Mouse (Mus musculus) stomach, postnatal 0 days (tissue): ENCODE data around the gene Armh4. TPM values are rescaled to one million over a fixed set of nuclear protein-coding genes. Genes with fewer than 3 reads are reported as not detected.
"Not testable (repeated sequence)": the region's sequence is repeated elsewhere in the genome, so short reads cannot be mapped to it uniquely, and the experiment has no call there.

Experiments
- ATAC-seq: fragments of 200-750 bp; cut with Nextera tagmentation; 2 replicates; pipeline ENCODE4 v1.8.0; 2017; ENCODE audit not compliant: low FRiP score, low TSS enrichment
- DNase-seq: peaks from one replicate; pipeline ENCODE4 v3.0.0-alpha.2; 2016; ENCODE audit warnings: low spot score
- H3K27ac ChIP-seq: fragments of 300-500 bp; sonication (generic); replicated peaks from 2 replicates; pipeline ENCODE4 v1.5.1; 2014; ENCODE audit warnings: mild to moderate bottlenecking, control low read depth
- H3K27me3 ChIP-seq: fragments of 300-500 bp; sonication (generic); 2 replicates; pipeline ENCODE4 v1.6.1; 2014; ENCODE audit warnings: low read length; ENCODE audit not compliant: control insufficient read depth, insufficient read depth
- H3K36me3 ChIP-seq: fragments of 300-500 bp; sonication (generic); 2 replicates; pipeline ENCODE4 v1.6.1; 2014; ENCODE audit warnings: low read length, mixed read lengths; ENCODE audit not compliant: control insufficient read depth, insufficient read depth
- H3K4me1 ChIP-seq: fragments of 300-500 bp; sonication (generic); replicated peaks from 2 replicates; pipeline ENCODE4 v1.6.1; 2014; ENCODE audit warnings: antibody characterized with exemption; ENCODE audit not compliant: control insufficient read depth, insufficient read depth
- H3K4me2 ChIP-seq: fragments of 300-500 bp; sonication (generic); replicated peaks from 2 replicates; pipeline ENCODE4 v1.6.1; 2014; ENCODE audit warnings: low read depth, mild to moderate bottlenecking, control low read depth, moderate library complexity
- H3K4me3 ChIP-seq: fragments of 300-500 bp; sonication (generic); 2 replicates; pipeline ENCODE4 v1.5.1; 2014; ENCODE audit warnings: low read depth, low read length, control low read depth
- H3K9ac ChIP-seq: fragments of 300-500 bp; sonication (generic); 2 replicates; pipeline ENCODE4 v1.6.1; 2014; ENCODE audit warnings: mild to moderate bottlenecking, low read length, control low read depth, mixed read lengths
- H3K9me3 ChIP-seq: fragments of 300-500 bp; sonication (generic); 2 replicates; pipeline ENCODE4 v1.6.1; 2016; ENCODE audit warnings: low read length; ENCODE audit not compliant: control insufficient read depth
- CTCF ChIP-seq: IDR thresholded peaks from 2 replicates; pipeline ENCODE4 v1.5.1; 2016; ENCODE audit warnings: antibody characterized with exemption, low read depth, mild to moderate bottlenecking, moderate library complexity
- EP300 ChIP-seq: optimal IDR thresholded peaks from 2 replicates; pipeline ENCODE3; 2016; ENCODE audit warnings: antibody characterized with exemption
- WGBS: fragments of 180-500 bp; shearing (Covaris S2); extraction: QIAGEN DNeasy Blood & Tissue Kit; methylation state at CpG from one replicate; pipeline ENCODE4 v1.1.7; 2014; 5-methylcytosine and 5-hydroxymethylcytosine counted together
- polyA plus RNA-seq: library from polyadenylated mRNA; unstranded; fragments of >200 nt; fragmentation: Nextera tagmentation; extraction: Ambion mirVana; gene quantifications from 2 replicates; pipeline ENCODE4 v1.2.1, GENCODE M21; 2015

Armh4 gene
- polyA plus RNA-seq, 1 experiment from 2014 or later, result 4.4 TPM

DNA sequence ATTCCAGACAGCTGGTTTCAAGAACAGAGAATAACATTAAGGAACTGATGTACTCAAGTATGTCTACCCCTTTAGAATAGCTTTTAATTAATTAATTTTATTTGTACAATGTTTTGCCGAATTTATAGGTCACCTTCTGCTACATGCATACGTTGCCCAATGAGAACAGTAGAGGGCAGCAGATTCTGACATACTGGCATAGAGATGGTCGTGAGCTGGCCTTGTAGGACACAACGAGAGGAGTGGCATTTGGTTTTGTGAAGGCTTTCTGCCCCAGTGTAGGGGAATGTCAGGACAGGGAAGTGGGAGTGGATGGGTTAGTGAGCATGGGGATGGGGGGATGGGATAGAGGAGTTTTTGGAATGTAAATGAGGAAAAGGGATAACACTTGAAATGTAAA, 18.3 kb upstream of the Armh4 start:
- WGBS, result 14% methylated on average over 4 of the region's 4 CpGs
- Histone ChIP-seq H3K9me3 (no peaks in the 10 kb centered on the region), H3K27ac (no peak overlapping the region), H3K36me3 (no peaks in the 10 kb centered on the region), H3K4me1 (no peaks in the 10 kb centered on the region), H3K27me3 (no peaks in the 10 kb centered on the region), H3K4me2 (no peak overlapping the region), H3K9ac (no peak overlapping the region), H3K4me3 (no peak overlapping the region)
- no peak for DNase-seq
- no peak for ATAC-seq
- TF ChIP-seq CTCF (peak; percentile 64), EP300 (no peak)

DNA sequence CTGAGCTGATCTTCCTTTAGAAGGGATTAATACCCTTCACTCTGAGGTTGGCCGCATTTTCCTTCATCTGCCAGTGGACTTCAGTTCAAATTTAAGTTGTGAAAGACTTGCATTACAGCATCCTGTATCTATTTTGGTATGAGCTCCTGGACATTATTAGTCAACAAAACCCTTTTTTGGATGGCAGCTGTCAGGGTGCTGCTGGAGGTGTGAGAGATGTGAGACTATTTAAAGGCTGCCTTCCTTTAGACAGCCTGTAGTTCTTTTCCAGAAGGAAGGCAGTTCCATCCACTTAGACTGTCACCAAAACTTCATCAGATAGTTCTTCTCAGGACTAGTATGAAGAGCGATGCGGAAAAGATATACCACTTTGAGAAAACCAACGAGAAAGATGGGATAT, 10.8 kb upstream of the Armh4 start:
- no peaks in the 10 kb centered on the region for H3K36me3 ChIP-seq
- no peak overlapping the region for H3K4me3 ChIP-seq
- no peak for TF ChIP-seq EP300
- no peak for TF ChIP-seq CTCF
- H3K27ac ChIP-seq, result no peak overlapping the region
- ATAC-seq, result no peak
- H3K27me3 ChIP-seq, result no peaks in the 10 kb centered on the region
- WGBS, result 83% methylated on average over 4 of the region's 4 CpGs
- no peak for DNase-seq
- H3K9me3 ChIP-seq, result no peaks in the 10 kb centered on the region
- no peak overlapping the region for H3K4me2 ChIP-seq
- no peaks in the 10 kb centered on the region for H3K4me1 ChIP-seq
- no peak overlapping the region for H3K9ac ChIP-seq

DNA sequence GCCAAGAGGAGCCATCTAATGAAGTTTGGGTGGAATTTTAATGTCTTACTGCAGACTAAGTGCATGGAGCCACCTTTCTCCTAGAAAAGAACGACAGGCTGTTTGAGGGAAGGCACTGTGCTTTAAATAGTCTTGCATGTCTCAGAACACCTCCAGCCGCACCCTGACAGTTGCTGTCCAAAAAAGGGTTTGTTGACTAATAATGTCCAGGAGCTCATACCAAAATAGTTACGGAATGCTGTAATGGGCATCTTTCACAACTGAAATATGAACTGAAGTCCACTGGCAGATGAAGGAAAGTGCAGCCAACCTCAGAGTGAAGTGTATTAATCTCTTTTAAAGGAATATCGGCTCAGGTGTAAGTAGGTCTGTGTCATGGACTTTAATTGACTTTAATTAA, 7.4 kb upstream of the Armh4 start:
- no peak for DNase-seq
- TF ChIP-seq EP300, result no peak
- WGBS, result 46% methylated on average over 4 of the region's 4 CpGs
- no peak overlapping the region for H3K4me2 ChIP-seq
- H3K27ac ChIP-seq, result no peak overlapping the region
- H3K9ac ChIP-seq, result no peak overlapping the region
- ATAC-seq, result no peak
- no peaks in the 10 kb centered on the region for H3K36me3 ChIP-seq
- H3K4me1 ChIP-seq, result no peaks in the 10 kb centered on the region
- H3K4me3 ChIP-seq, result no peak overlapping the region
- no peaks in the 10 kb centered on the region for H3K9me3 ChIP-seq
- H3K27me3 ChIP-seq, result no peaks in the 10 kb centered on the region

DNA sequence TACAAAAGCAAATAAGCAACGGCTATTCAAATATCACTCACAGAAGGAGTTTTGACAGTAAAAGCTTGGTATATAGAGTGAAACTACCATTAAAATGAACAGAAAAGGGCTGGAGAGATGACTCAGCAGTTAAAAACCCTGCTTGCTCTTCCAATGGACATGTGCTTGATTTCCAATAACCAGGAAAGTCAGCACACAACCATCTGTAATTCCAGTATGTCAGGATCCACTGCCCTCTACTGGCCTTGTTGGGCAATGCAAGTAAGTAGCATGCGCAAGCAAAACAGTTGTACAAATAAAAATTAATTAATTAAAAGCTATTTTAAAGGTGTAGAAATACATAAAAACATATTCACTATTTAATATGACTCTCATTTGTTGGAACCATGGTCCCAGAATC, 2.6 kb upstream of the Armh4 start:
- ATAC-seq (no peak), DNase-seq (peak; percentile 62)
- H3K27ac ChIP-seq, result no peak overlapping the region
- H3K9me3 ChIP-seq, result no peaks in the 10 kb centered on the region
- H3K36me3 ChIP-seq, result no peaks in the 10 kb centered on the region
- TF ChIP-seq EP300 (no peak), CTCF (peak; percentile 90)
- no peak overlapping the region for H3K4me2 ChIP-seq
- H3K4me3 ChIP-seq, result no peak overlapping the region
- WGBS, result 49% methylated on average over 2 of the region's 2 CpGs
- no peak overlapping the region for H3K9ac ChIP-seq
- H3K27me3 ChIP-seq, result no peaks in the 10 kb centered on the region
- H3K4me1 ChIP-seq, result no peaks in the 10 kb centered on the region

DNA sequence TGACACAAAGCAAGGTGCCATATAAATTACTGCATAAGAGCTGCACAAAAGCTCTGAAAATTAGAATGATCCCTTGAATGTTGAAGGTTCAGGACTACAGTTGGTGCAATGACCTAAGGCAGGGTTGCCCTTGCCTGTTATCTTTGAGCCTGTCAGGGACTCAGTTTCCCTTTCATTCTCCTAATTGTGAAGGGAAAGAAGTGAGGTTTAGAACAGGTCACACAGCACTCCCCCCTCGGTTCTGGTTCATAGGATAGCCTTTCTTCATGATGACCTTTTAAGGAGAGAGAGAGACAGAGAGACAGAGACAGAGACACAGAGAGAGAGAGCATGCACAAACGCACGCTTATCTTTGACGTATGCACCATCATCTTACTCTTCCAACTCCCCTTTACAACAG, 683 bp upstream of the Armh4 start:
- H3K9ac ChIP-seq, result no peak overlapping the region
- no peak overlapping the region for H3K4me3 ChIP-seq
- no peaks in the 10 kb centered on the region for H3K4me1 ChIP-seq
- no peak overlapping the region for H3K27ac ChIP-seq
- ATAC-seq, result no peak
- no peaks in the 10 kb centered on the region for H3K27me3 ChIP-seq
- DNase-seq, result no peak
- no peaks in the 10 kb centered on the region for H3K9me3 ChIP-seq
- WGBS, result 81% methylated on average over 4 of the region's 4 CpGs
- TF ChIP-seq CTCF, result no peak
- TF ChIP-seq EP300, result no peak
- no peaks in the 10 kb centered on the region for H3K36me3 ChIP-seq
- peak overlapping the region; percentile 74; the same call in 1 of the 2 replicates for H3K4me2 ChIP-seq

DNA sequence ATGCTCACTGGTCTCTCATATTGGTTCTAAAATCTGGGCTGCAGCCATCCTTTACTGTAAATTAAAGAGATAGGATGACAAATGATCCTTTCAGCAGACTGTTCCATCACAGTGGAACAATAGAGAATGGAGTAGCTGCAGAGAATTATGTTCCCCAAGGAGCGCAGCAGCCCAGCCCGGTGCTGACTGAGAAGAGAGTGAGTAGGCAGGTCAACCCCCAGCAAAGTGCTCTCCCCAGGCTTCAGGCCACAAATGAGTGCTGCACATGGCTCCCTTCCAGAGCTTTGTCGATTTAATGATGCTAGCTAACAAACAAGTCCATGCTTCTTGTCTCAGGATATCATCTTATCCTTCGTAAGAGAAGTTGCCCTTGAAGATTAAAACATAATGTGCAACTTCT, 2.8 kb downstream of the Armh4 start:
- 66% methylated on average over 4 of the region's 4 CpGs for WGBS
- no peak overlapping the region for H3K27ac ChIP-seq
- H3K4me2 ChIP-seq, result no peak overlapping the region
- DNase-seq (no peak), ATAC-seq (no peak)
- H3K9ac ChIP-seq, result no peak overlapping the region
- no peak overlapping the region for H3K4me3 ChIP-seq
- H3K9me3 ChIP-seq, result no peaks in the 10 kb centered on the region
- no peaks in the 10 kb centered on the region for H3K27me3 ChIP-seq
- no peaks in the 10 kb centered on the region for H3K4me1 ChIP-seq
- H3K36me3 ChIP-seq, result no peaks in the 10 kb centered on the region
- no peak for TF ChIP-seq CTCF
- TF ChIP-seq EP300, result no peak

DNA sequence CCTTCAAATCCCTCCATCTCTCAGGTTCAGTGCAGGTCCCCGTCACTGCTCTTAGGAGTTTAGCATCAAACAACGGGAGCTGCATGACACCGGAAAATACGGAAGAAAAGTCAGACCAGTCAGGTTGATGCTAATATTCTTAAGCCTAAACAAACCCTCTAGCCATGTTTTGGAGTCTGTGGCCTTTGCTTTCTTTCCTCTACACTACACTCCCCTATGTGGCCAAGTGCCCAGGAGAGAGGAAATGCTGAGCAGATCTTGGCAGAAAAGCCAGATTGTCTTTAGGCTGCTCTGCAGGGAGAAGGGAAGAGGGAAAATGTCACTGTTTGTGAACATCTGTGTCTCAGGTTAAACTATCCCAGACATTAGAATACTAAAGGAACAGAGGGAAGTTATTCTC, 5.6 kb downstream of the Armh4 start:
- not testable (repeated sequence) for H3K9ac ChIP-seq, H3K4me3 ChIP-seq, H3K27me3 ChIP-seq, H3K4me1 ChIP-seq, H3K4me2 ChIP-seq, ATAC-seq, DNase-seq, H3K36me3 ChIP-seq, H3K9me3 ChIP-seq, H3K27ac ChIP-seq
- WGBS, result 63% methylated on average over 4 of the region's 4 CpGs
